Mouse (Mus musculus) ES-E14 (cell line): Measurements from ENCODE around the gene Gm17018. TPM values are rescaled to one million over a fixed set of nuclear protein-coding genes. Genes with fewer than 3 reads are reported as not detected.

Experiments
- DNase-seq: peaks from one replicate; pipeline ENCODE4 v3.0.0-alpha.2; 2013; ENCODE audit warnings: low read depth, low spot score
- H3K27ac ChIP-seq: 2 replicates; pipeline ENCODE4 v1.5.1; 2012; ENCODE audit warnings: low read depth, mild to moderate bottlenecking, low read length, moderate library complexity, mixed read lengths; ENCODE audit not compliant: poor library complexity, insufficient read depth, severe bottlenecking
- H3K36me3 ChIP-seq: 2 replicates; pipeline ENCODE4 v1.6.1; 2012; ENCODE audit warnings: mild to moderate bottlenecking, low read length, moderate library complexity, mixed read lengths; ENCODE audit not compliant: control insufficient read depth, poor library complexity, insufficient read depth, severe bottlenecking
- H3K4me1 ChIP-seq, 2 experiments: fragments of 150-350 bp in 1 of 2; sonication (generic) in 1 of 2; 2 replicates each; pipeline ENCODE4 v1.6.1; 2012; ENCODE audit warnings: low read length in 2 of 2, mild to moderate bottlenecking in 1 of 2, mixed read lengths in 1 of 2; ENCODE audit not compliant: control insufficient read depth in 2 of 2, insufficient read depth in 2 of 2, poor library complexity in 1 of 2
- H3K4me3 ChIP-seq, 2 experiments: fragments of 150-350 bp in 1 of 2; sonication (generic) in 1 of 2; 2 replicates each; pipeline ENCODE4 v1.5.1; 2012; ENCODE audit warnings: low read length in 2 of 2, low read depth in 1 of 2, mild to moderate bottlenecking in 1 of 2, mixed read lengths in 1 of 2; ENCODE audit not compliant: insufficient read depth in 1 of 2, poor library complexity in 1 of 2, severe bottlenecking in 1 of 2
- H3K9ac ChIP-seq: 2 replicates; pipeline ENCODE4 v1.6.1; 2012; ENCODE audit warnings: low read depth, mild to moderate bottlenecking, low read length, mixed read lengths; ENCODE audit not compliant: poor library complexity, insufficient read depth, severe bottlenecking
- H3K9me3 ChIP-seq: fragments of 150-350 bp; sonication (generic); 2 replicates; pipeline ENCODE4 v1.6.1; 2012; ENCODE audit warnings: low read depth, mild to moderate bottlenecking, low read length; ENCODE audit not compliant: control insufficient read depth, insufficient read depth
- CHD2 ChIP-seq: IDR thresholded peaks from 2 replicates; pipeline ENCODE4 v1.6.1; 2014; ENCODE audit warnings: mild to moderate bottlenecking, low read depth, low read length, inconsistent platforms
- HCFC1 ChIP-seq: IDR thresholded peaks from 2 replicates; pipeline ENCODE4 v1.6.1; 2012; ENCODE audit warnings: low read length, inconsistent platforms, borderline replicate concordance; ENCODE audit not compliant: insufficient read depth
- MAFK ChIP-seq: IDR thresholded peaks from 2 replicates; pipeline ENCODE4 v1.6.1; 2014; ENCODE audit warnings: mild to moderate bottlenecking, low read depth, low read length, inconsistent platforms; ENCODE audit not compliant: insufficient read depth
- ZC3H11A ChIP-seq: IDR thresholded peaks from 2 replicates; pipeline ENCODE4 v1.6.1; 2012; ENCODE audit warnings: low read depth, mild to moderate bottlenecking, inconsistent platforms, low read length, borderline replicate concordance
- ZNF384 ChIP-seq: IDR thresholded peaks from 2 replicates; pipeline ENCODE4 v1.6.1; 2012; ENCODE audit warnings: low read depth, low read length, inconsistent platforms
- in situ Hi-C, 2 experiments: fragments of 600-800 bp; cut with MboI; formaldehyde crosslinking; loops; one replicate each; pipeline ENCODE4 v1.15.1; 2025; ENCODE audit warnings: low sequenced_read_pairs in 2 of 2, inconsistent platforms in 1 of 2; ENCODE audit not compliant: unreplicated experiment in 2 of 2
- total RNA-seq: library from RNA; depleted of rRNA; stranded (reverse); fragments of 300-350 nt; gene quantifications from 2 replicates; pipeline ENCODE4 v1.2.3, GENCODE M21; 2012; rRNA removed

The Gm17018 gene
- total RNA-seq, 1 experiment, result 15.0 TPM

- Histone ChIP-seq H3K4me3 (no peak overlapping the region), H3K9me3 (no peaks in the 10 kb centered on the region), H3K4me1 (peaks cover 6 to 7% of the 10 kb centered on the region in 2 experiments; a peak in 2 of 4 replicates), H3K27ac (no peak overlapping the region), H3K9ac (no peak overlapping the region), H3K36me3 (peaks cover 2% of the 10 kb centered on the region; the same call in 1 of the 2 replicates)
- TF ChIP-seq MAFK (no peak), CHD2 (no peak), ZNF384 (no peak), HCFC1 (no peak), ZC3H11A (no peak)
- DNase-seq, result no peak
- in situ Hi-C loops, result no loop called here
Measured at GRCm38 (mm10) chr19:45627036-45627435, 66.6 kb downstream of the Gm17018 start.

GRCm38 (mm10) chr19:45628649-45629048 is 68.2 kb downstream of the Gm17018 start:
- in situ Hi-C loops, result no loop called here
- TF ChIP-seq HCFC1, result no peak
- TF ChIP-seq MAFK, result no peak
- no peak for TF ChIP-seq CHD2
- no peak for TF ChIP-seq ZNF384
- no peak for TF ChIP-seq ZC3H11A

GRCm38 (mm10) chr19:45629219-45629618 is 68.8 kb downstream of the Gm17018 start:
- Histone ChIP-seq H3K4me1 (no peaks in the 10 kb centered on the region), H3K36me3 (peaks cover 2% of the 10 kb centered on the region; the same call in 1 of the 2 replicates)

More at GRCm38 (mm10) chr19:45628649-45629048, 68.2 kb downstream of the Gm17018 start:
- no peak overlapping the region for H3K27ac ChIP-seq
- peaks cover 0 to 2% of the 10 kb centered on the region in 2 experiments; a peak in 1 of 4 replicates for H3K4me1 ChIP-seq
- no peak for DNase-seq
- no peaks in the 10 kb centered on the region for H3K9me3 ChIP-seq
- no peak overlapping the region for H3K9ac ChIP-seq
- H3K36me3 ChIP-seq, result peaks cover 2% of the 10 kb centered on the region; the same call in 1 of the 2 replicates
- no peak overlapping the region for H3K4me3 ChIP-seq

More at GRCm38 (mm10) chr19:45629219-45629618, 68.8 kb downstream of the Gm17018 start:
- Histone ChIP-seq H3K4me3 (no peak overlapping the region), H3K9me3 (no peaks in the 10 kb centered on the region), H3K9ac (no peak overlapping the region), H3K27ac (no peak overlapping the region)
- no peak for DNase-seq
- no peak for TF ChIP-seq ZC3H11A
- TF ChIP-seq HCFC1, result no peak
- TF ChIP-seq ZNF384, result no peak
- TF ChIP-seq MAFK, result no peak
- TF ChIP-seq CHD2, result no peak
- in situ Hi-C loops, result no loop called here

Other genes with a start within 250 kb of the Gm17018 start
- gene Btrc, start 196.9 kb upstream of the Gm17018 start, total RNA-seq, result 17.3 and 17.4 TPM in 2 replicates
- 13.4 and 16.0 TPM in 2 replicates for gene Poll, start 84 bp upstream of the Gm17018 start, total RNA-seq
- 6.0 and 6.3 TPM in 2 replicates for gene Fbxw4, start 99.7 kb downstream of the Gm17018 start, total RNA-seq
- gene Fgf8, start 182.3 kb downstream of the Gm17018 start, total RNA-seq, result 1.1 and 1.5 TPM in 2 replicates
- 142 and 166 TPM in 2 replicates for gene Npm3, start 189.0 kb downstream of the Gm17018 start, total RNA-seq
- 86.7 and 94.7 TPM in 2 replicates for gene Mgea5, start 223.2 kb downstream of the Gm17018 start, total RNA-seq